Mouse (Mus musculus) monocyte, adult 5-6 weeks (primary cell): ENCODE measurements around the gene Gas6. TPM values are rescaled to one million over a fixed set of nuclear protein-coding genes. Genes with fewer than 3 reads are reported as not detected.

Source experiments
- ATAC-seq: fragments of 153-309, 156-312 bp; replicated peaks from 2 replicates; pipeline ENCODE4 v1.8.0; 2017; ENCODE audit warnings: mild to moderate bottlenecking; ENCODE audit not compliant: low TSS enrichment, insufficient number of reproducible peaks, severe bottlenecking, poor library complexity, low FRiP score
- total RNA-seq: library from RNA; stranded (forward); fragments of 200-1000, 200-491, 200-594 nt; gene quantifications from 3 replicates; pipeline ENCODE4 v1.2.3, GENCODE M21; 2017

Gene Gas6
- total RNA-seq, 1 experiment from 2014 or later = not detected

DNA sequence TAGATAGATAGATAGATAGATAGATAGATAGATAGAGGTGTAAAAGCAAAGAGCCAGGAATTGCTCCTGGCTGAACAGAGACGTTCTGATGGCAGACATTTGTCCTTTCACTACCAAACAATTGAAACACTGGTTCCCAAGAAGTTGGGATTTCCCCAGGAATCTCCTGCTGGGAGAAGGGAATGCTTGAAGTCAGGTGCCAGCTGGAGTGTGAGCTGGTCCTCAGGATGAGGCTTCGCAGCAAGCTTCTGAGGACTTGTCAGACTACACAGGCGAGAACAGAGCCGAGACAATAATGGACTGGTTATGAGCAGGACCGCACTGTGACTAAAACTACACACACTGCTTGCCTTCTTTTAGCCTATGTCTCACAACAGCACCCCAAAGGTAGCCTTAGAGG, 17.7 kb upstream of the Gas6 start:
- ATAC-seq = no peak

DNA sequence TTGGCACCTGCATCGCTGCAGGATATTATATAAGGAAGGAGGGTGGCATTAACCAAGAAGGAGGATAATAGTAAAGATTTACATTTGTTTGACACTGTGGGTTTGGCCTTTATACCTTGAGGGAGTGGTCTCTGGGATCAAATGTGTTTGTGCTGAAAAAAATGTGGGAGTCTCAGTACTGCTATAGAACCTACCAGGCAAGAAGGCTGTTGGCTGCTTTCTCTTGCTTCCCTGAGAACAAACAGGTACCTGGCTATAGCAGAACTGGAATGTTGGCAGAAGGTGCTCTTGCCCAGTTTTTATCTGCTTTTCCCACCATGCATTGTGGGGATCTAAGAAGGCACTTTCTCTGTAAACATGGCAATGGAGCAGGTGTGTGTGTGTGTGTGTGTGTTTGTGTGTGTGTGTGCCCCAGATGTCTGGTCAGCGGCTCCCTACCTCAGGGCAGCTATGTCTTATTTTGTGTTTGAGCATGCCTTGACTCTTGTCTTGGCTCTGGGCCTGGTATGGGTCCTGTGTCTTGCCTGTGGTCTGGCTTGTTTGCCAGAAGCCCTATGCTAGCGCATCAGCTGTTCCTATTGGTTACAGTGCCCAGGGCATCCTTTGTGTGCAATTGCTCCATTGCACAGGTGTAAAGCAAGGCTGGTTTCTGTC, 13.1 kb upstream of the Gas6 start:
- ATAC-seq = no peak

DNA sequence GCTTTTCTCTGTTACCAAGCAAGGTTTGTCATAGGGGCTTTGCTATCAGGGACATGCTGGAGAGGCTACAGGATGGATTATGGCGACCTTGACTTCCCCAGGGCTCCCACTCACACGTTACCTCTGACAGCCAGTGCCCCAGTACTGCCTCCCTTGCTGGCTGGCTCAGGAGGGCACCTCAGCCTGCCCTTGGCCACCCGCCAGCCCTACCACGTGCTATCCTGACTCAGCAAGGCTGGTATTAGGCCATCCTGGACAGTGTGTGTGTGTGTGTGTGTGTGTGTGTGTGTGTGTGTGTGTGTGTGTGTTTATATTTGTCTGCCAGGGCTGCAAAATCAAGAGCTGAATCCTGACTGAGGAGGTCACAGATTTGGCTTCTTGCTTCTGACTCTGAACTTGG, 12.6 kb upstream of the Gas6 start:
- ATAC-seq = no peak

DNA sequence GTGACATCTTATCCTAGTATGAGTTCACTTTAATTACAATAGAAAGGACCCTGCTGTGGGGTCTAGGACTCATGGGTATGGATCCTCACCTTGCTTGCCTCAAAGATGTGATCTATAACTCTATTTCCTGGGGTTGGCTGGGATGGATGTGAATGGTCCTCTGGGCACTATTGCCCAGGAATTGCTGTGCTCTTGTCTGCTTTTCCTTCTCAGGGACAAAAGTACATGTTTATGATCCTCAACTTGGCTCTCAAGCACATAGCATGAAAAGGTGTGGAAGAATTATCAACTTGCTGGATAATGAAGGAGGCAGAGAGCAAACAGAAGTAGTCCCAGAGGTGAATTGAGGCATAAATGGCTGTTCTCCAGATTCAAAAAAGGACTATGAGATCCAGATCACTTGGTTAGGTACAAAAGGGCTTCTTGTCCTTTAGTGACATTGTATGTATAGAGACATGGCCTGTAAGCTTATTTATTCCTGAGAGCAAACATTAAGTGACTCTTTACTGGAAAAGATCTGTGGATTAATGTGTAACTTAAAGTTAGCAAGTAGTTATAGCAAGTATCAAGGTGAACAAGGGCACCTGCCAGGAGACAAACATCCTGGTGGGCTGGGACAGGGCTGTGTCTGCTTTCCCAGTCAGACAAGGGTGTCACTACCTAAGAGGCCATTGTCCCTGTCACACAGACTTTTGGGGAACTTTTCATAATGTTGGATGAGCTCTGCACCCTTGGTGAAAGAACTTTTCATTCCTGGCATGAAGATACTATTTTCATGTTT, 10.8 kb upstream of the Gas6 start:
- no peak for ATAC-seq

DNA sequence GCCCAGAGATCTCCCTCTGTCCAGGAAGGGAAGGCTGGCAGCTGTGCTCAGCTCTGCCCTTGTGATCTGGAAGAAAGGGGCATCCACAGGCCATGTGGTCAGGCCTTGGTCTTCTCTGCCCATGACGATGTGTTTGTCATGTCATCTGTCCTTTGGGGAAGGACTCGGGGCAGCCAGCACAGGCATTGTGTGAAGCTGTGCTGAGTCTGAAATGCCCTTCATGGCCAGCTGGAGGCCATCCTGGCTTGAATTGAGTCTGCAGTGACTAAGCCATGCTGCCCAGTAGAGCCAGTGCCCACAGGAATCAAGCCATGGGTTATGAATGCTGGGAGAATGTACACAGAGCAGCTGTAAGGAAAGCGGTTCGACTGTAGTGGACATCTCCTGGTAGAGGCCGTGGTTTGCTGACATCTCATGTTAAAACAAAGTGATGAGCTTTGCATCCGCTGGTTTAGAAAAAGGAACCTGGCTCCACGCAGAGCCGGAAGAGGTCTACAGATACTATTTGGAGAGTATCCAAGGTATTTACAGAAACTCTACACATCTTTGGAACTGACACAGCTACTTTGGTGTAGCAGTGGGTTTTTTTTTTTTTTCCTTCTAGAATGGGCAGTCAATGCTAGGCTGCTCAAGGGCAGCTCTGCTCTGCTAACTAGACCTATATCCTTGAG, 9.8 kb upstream of the Gas6 start:
- no peak for ATAC-seq

DNA sequence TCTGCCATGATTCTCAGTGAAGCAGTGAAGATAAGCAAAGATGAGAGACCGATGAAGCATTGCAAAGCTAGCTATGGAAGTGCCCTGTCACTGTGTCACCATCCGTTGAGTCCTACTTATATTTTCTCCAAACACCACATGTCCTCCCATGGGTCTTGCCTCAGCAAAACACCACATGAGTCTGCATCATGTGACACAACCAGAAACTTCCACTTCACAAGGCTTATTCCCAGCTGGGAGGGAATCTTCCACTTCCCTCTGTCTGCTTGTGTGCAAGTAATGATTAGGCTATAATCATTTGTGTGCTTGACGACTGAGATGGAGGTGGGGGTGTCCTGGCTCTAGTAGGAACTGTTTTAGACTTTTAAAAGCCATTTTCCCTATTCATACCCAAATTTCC, 6.9 kb upstream of the Gas6 start:
- ATAC-seq = no peak

DNA sequence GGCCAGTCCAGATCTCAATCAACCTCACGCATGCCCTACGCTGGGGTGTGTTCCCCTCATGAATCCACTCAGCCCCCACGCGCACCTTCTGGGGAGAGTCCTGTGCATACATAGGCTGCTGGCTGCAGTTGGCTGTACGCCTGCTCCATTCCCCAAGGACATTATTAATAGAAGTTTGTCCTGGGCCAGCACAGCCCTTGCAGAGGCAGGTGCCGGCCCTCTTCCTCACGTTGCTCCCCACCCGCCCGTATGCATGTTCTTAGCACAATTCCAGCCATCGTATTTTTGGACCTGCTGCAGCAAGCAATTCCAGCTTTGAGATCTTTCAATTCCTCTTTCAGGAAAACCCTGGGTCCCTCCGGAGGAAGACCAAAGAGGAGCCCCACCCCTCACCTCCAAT, 1.3 kb downstream of the Gas6 start:
- no peak for ATAC-seq

DNA sequence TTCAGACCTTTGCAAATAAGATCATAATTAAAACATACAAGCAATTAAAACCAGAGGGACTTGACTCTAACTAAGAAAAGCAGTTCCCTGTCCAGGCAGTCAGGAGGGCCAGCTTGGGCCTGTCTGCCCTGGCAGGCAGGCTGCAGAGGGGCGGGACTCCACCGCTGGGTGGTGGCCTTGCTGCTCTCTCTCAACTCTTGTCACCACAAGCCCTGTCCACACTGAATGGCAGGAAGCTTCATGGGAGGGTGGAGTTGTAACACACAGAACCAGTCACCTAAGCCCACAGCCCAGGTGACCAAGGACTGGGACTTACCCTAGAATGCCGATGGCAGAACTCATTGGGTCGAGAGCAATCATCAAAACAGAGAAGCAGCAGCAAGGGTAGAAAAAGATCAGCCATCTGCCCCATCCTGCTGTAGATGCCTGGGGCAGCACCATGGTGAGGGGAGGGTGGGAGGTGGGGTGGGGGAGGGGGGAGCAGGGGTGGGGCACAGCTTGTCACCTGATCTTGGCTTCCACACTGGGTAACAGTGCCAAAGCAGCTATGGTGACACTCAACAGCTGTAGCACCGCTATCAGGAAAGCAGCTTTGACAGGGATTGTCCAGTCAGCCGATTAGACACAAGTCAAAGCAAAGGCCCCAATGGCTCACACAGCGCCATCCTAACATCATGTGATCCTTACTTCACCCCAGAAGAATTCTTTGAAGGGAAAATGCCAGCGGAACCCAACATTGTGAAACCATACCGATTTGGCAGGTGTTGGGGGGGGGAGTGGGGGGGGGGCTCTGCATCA, 1.9 kb downstream of the Gas6 start:
- ATAC-seq = no peak

DNA sequence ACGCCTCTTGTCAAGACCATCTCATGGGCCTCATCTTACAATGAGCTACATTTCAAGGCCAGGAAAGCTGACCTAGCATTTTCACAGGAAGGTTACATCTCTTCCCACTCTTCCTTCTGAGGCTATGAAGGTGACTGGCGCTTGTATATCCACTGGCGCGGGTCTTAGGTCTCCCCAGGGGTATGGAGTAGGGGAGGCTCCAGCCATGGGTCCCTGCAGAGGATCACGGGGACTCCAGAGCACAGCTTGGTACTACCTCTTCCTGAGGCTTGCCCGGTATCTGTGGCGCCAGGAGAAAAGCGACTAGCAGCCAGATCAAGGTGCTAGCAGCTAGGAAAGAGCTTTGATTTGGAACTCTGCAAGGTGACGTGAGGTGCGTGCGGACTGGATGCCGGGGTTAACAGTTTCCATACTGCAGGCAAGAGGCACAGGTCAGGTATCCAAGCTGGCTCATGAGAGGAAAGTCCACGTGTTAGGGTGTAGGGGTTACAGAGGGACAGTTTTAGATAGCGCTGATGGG, 2.7 kb downstream of the Gas6 start:
- no peak for ATAC-seq

DNA sequence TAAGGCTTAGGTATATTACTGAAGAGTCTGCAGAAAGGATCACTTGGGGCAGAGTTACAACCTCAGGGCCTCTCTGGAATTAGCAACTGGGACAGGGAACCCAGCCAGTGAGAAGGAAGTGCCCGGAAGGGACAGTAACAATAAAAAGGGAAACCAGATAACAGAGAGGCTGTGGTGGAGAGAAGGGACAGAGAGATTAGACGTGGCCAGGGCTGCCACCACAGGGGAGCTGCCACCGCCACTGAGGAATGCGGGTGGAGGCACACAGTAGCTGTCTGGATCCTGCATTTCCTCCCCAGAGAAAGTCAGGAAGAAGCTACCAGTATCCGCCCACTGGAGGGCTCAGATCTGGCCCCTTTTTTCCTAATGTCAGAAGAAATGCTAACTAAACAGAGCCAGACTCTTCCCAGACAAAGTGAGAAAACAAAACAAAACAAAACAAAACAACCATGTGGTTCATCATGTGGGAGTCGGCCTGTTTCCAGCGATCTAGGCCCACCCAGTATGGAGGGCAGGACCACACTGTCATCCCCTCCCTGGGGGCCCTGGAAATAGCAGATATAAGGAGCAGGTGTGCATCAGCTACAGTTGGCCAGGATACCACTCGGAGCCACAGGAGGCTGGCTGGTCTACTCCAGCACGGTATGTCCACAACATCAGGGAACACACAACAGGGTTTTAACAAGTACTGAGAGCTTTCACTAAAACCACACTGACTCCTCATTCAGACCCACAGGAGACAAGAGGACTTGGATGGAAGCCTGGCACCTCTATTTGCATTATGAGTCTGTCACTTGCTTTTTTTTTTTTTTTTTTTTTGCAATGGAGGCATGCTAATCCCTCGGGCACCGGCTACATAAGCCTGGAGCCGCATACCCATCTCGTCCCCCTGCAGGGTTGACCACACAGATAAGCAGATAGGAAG, 4.0 kb downstream of the Gas6 start:
- no peak for ATAC-seq

DNA sequence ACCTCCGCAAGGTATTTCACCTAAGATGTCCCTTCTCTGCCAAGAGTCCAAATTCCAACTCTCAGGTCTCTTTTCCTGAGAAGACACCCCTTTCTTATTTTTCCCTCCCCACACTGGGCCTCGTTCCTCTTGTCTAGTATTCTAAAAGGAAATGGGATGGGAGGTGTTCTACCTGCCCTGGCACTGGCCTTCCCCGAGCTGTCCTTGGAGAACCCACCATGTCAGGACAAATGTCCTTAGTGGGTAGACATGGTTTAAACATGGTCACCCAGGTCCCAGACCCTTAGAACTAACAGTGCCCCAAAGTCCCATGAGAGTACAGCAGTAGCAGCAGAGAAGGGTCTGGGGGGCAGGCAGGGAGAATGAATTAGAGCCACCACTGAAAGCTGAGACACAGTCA, 4.9 kb downstream of the Gas6 start:
- no peak for ATAC-seq

DNA sequence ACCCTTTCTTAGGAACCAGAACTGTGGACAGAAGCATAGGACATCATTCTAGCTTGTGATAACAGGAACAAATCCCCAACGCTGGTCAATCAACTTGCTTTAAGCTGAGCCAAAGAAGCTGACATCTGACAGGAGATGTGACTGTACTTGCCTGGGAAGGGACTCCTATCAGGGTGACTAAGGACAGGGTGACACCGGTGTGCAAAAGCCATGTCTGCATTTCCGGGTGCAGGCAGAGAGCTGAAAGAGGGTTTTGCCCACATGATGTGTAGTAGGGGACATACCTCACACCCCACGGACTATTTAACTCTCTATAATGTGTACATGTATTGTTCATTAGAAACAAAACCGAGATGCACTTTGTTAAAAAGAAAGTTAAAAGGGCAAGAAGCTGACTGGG, 11.1 kb downstream of the Gas6 start:
- ATAC-seq = no peak

DNA sequence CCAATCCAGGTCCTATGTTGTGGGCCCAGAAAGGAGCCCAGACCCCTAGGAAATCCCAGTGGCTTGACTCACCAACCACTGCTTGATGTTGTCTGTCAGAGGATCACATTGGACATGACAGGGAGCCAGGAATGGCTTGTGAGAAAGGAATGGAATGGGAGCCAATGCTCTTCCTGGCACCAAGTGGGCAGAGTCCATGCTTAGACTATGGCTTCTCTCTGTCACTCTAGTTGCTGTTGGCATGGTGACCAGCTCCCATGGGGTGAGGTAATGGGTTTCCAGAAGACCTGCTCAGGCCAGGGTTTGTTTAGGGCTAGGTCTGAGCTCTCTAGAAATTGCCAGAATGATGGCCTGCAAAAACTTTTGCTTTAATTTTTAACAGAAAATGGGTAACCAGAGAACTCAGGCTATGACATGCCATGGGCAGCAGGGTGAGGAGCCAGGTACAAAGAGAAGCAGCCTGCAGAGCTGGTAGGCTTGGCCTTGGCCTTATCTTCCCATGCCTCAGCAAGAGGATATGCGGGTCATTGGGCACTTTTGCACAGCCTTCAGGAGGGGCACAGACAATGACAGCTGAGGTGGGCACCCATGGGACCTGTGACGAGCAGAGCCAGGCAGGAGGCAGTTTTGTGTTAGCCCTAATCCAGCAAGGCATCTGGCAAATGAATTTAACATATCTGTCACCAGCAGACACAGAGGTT, 12.0 kb downstream of the Gas6 start:
- ATAC-seq = no peak

DNA sequence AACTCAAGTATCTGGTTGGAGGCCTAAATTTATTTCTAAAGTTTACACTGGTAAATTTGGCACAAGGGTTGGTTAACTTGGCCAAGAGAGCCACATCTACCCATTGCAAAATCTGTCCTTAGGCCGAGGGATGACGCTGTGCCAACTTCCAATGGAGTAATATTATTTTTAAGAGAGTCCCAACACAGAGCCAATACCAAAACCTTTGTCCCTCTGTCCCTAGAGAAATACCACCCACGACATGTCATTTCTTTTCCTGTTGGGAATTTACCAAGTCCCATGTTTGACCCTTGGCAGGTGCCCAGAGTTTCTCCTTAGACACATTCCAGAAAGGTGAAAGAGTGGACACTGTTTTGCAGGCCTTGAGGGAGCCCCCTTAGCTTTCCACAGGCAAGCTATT, 12.7 kb downstream of the Gas6 start:
- ATAC-seq = no peak

DNA sequence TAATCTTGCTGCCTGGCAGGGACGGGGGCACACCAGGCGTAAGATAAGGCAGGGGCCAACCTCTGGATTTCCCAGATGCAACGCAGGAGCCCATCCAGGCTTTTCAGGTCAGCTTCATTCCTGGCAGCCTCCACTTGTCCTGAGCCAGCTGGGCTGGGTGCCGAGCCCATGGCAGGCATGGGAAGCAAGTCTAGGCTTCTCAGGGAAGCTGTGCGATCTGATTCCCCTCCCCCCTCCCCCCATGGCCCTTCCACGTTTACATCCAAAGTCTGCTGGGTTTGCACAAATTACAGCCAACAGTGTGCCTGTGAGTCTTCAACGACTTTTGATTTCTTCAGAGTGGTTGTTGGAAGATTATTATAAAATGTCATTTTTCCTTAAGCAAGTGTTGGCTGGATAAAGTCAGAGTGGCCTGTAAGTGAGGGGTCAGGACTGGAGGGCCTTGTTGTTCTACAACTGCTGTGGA, 13.2 kb downstream of the Gas6 start:
- no peak for ATAC-seq

DNA sequence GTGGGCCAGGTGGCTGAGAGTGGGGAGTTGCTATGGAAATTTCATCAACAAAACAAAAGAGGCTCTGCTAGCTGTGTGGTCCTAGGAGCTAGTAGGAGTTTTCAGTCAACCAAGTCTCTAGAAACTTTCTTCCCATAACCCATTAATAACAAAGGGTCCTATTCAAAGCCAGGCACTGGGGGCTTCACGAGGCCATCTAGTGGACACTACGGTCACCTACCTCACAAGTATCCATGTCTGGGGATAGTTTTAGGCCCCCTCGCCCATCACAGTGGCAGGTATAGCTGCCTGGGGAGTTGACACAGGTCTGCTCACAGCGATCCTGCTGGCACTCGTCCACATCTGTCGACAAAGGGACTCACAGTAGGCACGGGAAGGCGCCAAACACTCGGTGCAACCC, 18.4 kb downstream of the Gas6 start:
- no peak for ATAC-seq

DNA sequence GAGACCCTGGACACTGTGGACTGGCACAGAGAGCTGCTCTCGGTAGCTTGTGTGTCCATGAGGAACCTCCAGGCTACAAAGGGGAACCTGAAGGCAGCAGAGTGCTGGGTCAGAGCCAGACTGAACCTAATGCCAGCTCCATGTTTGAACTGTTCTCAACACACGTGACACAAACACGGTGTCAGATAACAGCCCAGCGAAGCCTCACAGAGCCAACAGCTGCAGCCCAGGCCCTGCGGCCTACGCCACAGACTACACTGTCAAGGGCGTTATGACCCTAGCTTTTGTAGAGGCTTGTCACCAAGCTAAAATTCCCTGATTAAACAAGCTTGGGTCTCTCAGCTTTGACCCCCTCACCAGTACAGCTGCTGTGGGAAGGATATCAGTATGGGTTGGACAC, 22.0 kb downstream of the Gas6 start:
- ATAC-seq = no peak
